Mouse (Mus musculus) C2C12 (cell line): ENCODE results near the gene Gpr61. TPM values are rescaled to one million over a fixed set of nuclear protein-coding genes. Genes with fewer than 3 reads are reported as not detected.
A peak's percentile ranks its signal among the peaks of the same experiment; 100 is the strongest.

ENCODE experiments used
- H3K27me3 ChIP-seq: one replicate; pipeline ENCODE4 v1.6.1; 2011; ENCODE audit not compliant: control insufficient read depth, insufficient read depth, insufficient read length
- H3K36me3 ChIP-seq: one replicate; pipeline ENCODE4 v1.6.1; 2011; ENCODE audit not compliant: control insufficient read depth, insufficient read depth
- H3K4me3 ChIP-seq: one replicate; pipeline ENCODE4 v1.5.1; 2011; ENCODE audit warnings: mild to moderate bottlenecking, control low read depth; ENCODE audit not compliant: poor library complexity, insufficient read depth, severe bottlenecking
- H3K79me2 ChIP-seq: one replicate; pipeline ENCODE4 v1.6.1; 2011; ENCODE audit not compliant: control insufficient read depth, insufficient read depth
- H3K79me3 ChIP-seq: one replicate; pipeline ENCODE4 v1.6.1; 2011; ENCODE audit warnings: low read depth, control low read depth
- H3ac ChIP-seq: one replicate; pipeline ENCODE3; 2011; ENCODE audit warnings: low read depth; ENCODE audit not compliant: control insufficient read depth, insufficient read length
- CEBPB ChIP-seq: IDR thresholded peaks from one replicate; pipeline ENCODE4 v1.6.1; 2011; ENCODE audit warnings: low read depth, mild to moderate bottlenecking, control low read depth, moderate library complexity
- CTCF ChIP-seq: IDR thresholded peaks from one replicate; pipeline ENCODE4 v1.5.1; 2011; ENCODE audit not compliant: control insufficient read depth, insufficient read depth, insufficient read length
- FOSL1 ChIP-seq: IDR thresholded peaks from one replicate; pipeline ENCODE4 v1.8.0; 2011; ENCODE audit warnings: mild to moderate bottlenecking, low read length; ENCODE audit not compliant: poor library complexity, insufficient read depth, severe bottlenecking
- MAX ChIP-seq: IDR thresholded peaks from one replicate; pipeline ENCODE4 v1.6.1; 2011; ENCODE audit warnings: mild to moderate bottlenecking, control low read depth
- MYOD1 ChIP-seq: IDR thresholded peaks from one replicate; pipeline ENCODE4 v1.6.1; 2011; ENCODE audit warnings: low read depth; ENCODE audit not compliant: control insufficient read depth, insufficient read length
- MYOG ChIP-seq: IDR thresholded peaks from one replicate; pipeline ENCODE4 v1.6.1; 2011; ENCODE audit not compliant: control insufficient read depth, insufficient read length; ENCODE audit errors: extremely low read depth
- USF1 ChIP-seq: IDR thresholded peaks from one replicate; pipeline ENCODE4 v1.6.1; 2011; ENCODE audit warnings: low read depth, mild to moderate bottlenecking, control low read depth, moderate library complexity
- polyA plus RNA-seq: library from polyadenylated mRNA; unstranded; fragments of >200 nt; fragmentation: generic; extraction: Trizol; gene quantifications from one replicate; pipeline ENCODE4 v1.2.1, GENCODE M21; 2012; ENCODE audit warnings: missing spikeins

The Gpr61 gene
- polyA plus RNA-seq, 1 experiment = 0.01 TPM

GRCm38 (mm10) chr3:108169199-108169598 is 14.5 kb upstream of the Gpr61 start:
- no peaks in the 10 kb centered on the region for H3K79me2 ChIP-seq
- H3K36me3 ChIP-seq = no peaks in the 10 kb centered on the region
- no peak overlapping the region for H3ac ChIP-seq
- no peaks in the 10 kb centered on the region for H3K79me3 ChIP-seq
- TF ChIP-seq FOSL1 (no peak), CEBPB (no peak), MAX (no peak), MYOG (no peak), USF1 (no peak), CTCF (no peak), MYOD1 (no peak)
- peaks cover 36% of the 10 kb centered on the region for H3K27me3 ChIP-seq
- H3K4me3 ChIP-seq = no peak overlapping the region

- H3K4me3 ChIP-seq = no peak overlapping the region
- peaks cover 26% of the 10 kb centered on the region for H3K27me3 ChIP-seq
- TF ChIP-seq CTCF = no peak
- no peak for TF ChIP-seq USF1
- no peak for TF ChIP-seq MYOD1
- TF ChIP-seq FOSL1 = no peak
- no peak for TF ChIP-seq MAX
- TF ChIP-seq CEBPB = no peak
- TF ChIP-seq MYOG = no peak
- H3K79me2 ChIP-seq = no peaks in the 10 kb centered on the region
- no peaks in the 10 kb centered on the region for H3K79me3 ChIP-seq
- H3K36me3 ChIP-seq = no peaks in the 10 kb centered on the region
- no peak overlapping the region for H3ac ChIP-seq
These were observed 12.8 kb upstream of the Gpr61 start for GRCm38 (mm10) chr3:108167499-108167898.

- no peak for TF ChIP-seq FOSL1
- TF ChIP-seq CTCF = no peak
- TF ChIP-seq USF1 = no peak
- no peak for TF ChIP-seq MYOG
- TF ChIP-seq MYOD1 = no peak
- Histone ChIP-seq H3K4me3 (no peak overlapping the region), H3ac (no peak overlapping the region), H3K79me3 (no peaks in the 10 kb centered on the region), H3K36me3 (no peaks in the 10 kb centered on the region), H3K79me2 (no peaks in the 10 kb centered on the region), H3K27me3 (peaks cover 23% of the 10 kb centered on the region)
These were observed 12.0 kb upstream of the Gpr61 start for GRCm38 (mm10) chr3:108166486-108167211.

GRCm38 (mm10) chr3:108165532-108166315 is 11.0 kb upstream of the Gpr61 start:
- no peaks in the 10 kb centered on the region for H3K79me3 ChIP-seq
- H3ac ChIP-seq = no peak overlapping the region
- H3K36me3 ChIP-seq = no peaks in the 10 kb centered on the region
- no peak for TF ChIP-seq USF1
- TF ChIP-seq MAX = no peak
- TF ChIP-seq MYOD1 = no peak
- no peak for TF ChIP-seq CTCF
- no peak overlapping the region for H3K4me3 ChIP-seq
- peaks cover 24% of the 10 kb centered on the region for H3K27me3 ChIP-seq
- no peaks in the 10 kb centered on the region for H3K79me2 ChIP-seq

GRCm38 (mm10) chr3:108164807-108165206 is 10.1 kb upstream of the Gpr61 start:
- Histone ChIP-seq H3K79me3 (no peaks in the 10 kb centered on the region), H3K36me3 (no peaks in the 10 kb centered on the region), H3K79me2 (no peaks in the 10 kb centered on the region), H3K27me3 (peaks cover 31% of the 10 kb centered on the region), H3K4me3 (no peak overlapping the region), H3ac (no peak overlapping the region)
- TF ChIP-seq MYOD1 (no peak), CTCF (peak; percentile 83)
